Mouse (Mus musculus) bone marrow macrophage, adult 2 months (primary cell): ENCODE measurements around the gene Scd3. TPM values are rescaled to one million over a fixed set of nuclear protein-coding genes. Genes with fewer than 3 reads are reported as not detected.

Experiments used
- H3K27ac ChIP-seq: 2 replicates; pipeline ENCODE4 v1.5.1; 2012; ENCODE audit warnings: low read depth, low read length; ENCODE audit not compliant: insufficient read depth
- H3K4me1 ChIP-seq: 2 replicates; pipeline ENCODE4 v1.6.1; 2012; ENCODE audit warnings: low read length; ENCODE audit not compliant: control insufficient read depth, insufficient read depth
- H3K4me3 ChIP-seq: 2 replicates; pipeline ENCODE4 v1.5.1; 2012; ENCODE audit warnings: mild to moderate bottlenecking, low read length, moderate library complexity; ENCODE audit not compliant: insufficient read depth
- CTCF ChIP-seq: IDR thresholded peaks from 2 replicates; pipeline ENCODE4 v1.5.1; 2012; ENCODE audit warnings: low read depth, mild to moderate bottlenecking, low read length, moderate library complexity
- POLR2A ChIP-seq: IDR thresholded peaks from 2 replicates; pipeline ENCODE4 v1.6.1; 2012; ENCODE audit warnings: mild to moderate bottlenecking, low read depth, low read length, borderline replicate concordance
- polyA plus RNA-seq: library from polyadenylated mRNA; stranded (reverse); fragments of >200 nt; gene quantifications from 2 replicates; pipeline ENCODE4 v1.2.4, GENCODE M21; 2012; ENCODE audit not compliant: missing spikeins, insufficient read depth, insufficient read length

Scd3 gene
- polyA plus RNA-seq, 1 experiment: not detected

GRCm38 (mm10) chr19:44266458-44266823, 63.4 kb downstream of the Scd3 start:
- Histone ChIP-seq H3K4me1 (peaks cover 36% of the 10 kb centered on the region), H3K4me3 (peak overlapping the region; percentile 66), H3K27ac (peak overlapping the region; percentile 69)
- TF ChIP-seq POLR2A: no peak
- TF ChIP-seq CTCF: no peak

GRCm38 (mm10) chr19:44266824-44267498, 63.9 kb downstream of the Scd3 start:
- TF ChIP-seq POLR2A: no peak
- TF ChIP-seq CTCF: no peak
- Histone ChIP-seq H3K4me1 (peaks cover 36% of the 10 kb centered on the region), H3K27ac (peak overlapping the region; percentile 92), H3K4me3 (peak overlapping the region; percentile 66)

- H3K4me3 ChIP-seq: peak overlapping the region; percentile 66
- H3K4me1 ChIP-seq: peaks cover 36% of the 10 kb centered on the region
- peak overlapping the region; percentile 92 for H3K27ac ChIP-seq
- no peak for TF ChIP-seq CTCF
- no peak for TF ChIP-seq POLR2A
Observed at GRCm38 (mm10) chr19:44267499-44268002, 64.5 kb downstream of the Scd3 start.

GRCm38 (mm10) chr19:44273711-44274110, 70.6 kb downstream of the Scd3 start:
- no peak overlapping the region for H3K27ac ChIP-seq
- H3K4me1 ChIP-seq: peaks cover 10% of the 10 kb centered on the region
- TF ChIP-seq POLR2A: no peak
- TF ChIP-seq CTCF: no peak
- H3K4me3 ChIP-seq: no peak overlapping the region

- H3K4me1 ChIP-seq: peaks cover 8% of the 10 kb centered on the region
- no peak overlapping the region for H3K27ac ChIP-seq
- H3K4me3 ChIP-seq: no peak overlapping the region
- no peak for TF ChIP-seq CTCF
- TF ChIP-seq POLR2A: no peak
Observed at GRCm38 (mm10) chr19:44274452-44274851, 71.4 kb downstream of the Scd3 start.

- no peak overlapping the region for H3K4me3 ChIP-seq
- H3K27ac ChIP-seq: no peak overlapping the region
- no peak for TF ChIP-seq POLR2A
- TF ChIP-seq CTCF: no peak
- H3K4me1 ChIP-seq: peaks cover 10% of the 10 kb centered on the region
Observed at GRCm38 (mm10) chr19:44275418-44275817, 72.3 kb downstream of the Scd3 start.

- H3K27ac ChIP-seq: no peak overlapping the region
- no peak overlapping the region for H3K4me3 ChIP-seq
- H3K4me1 ChIP-seq: peaks cover 24% of the 10 kb centered on the region
- TF ChIP-seq POLR2A: no peak
- no peak for TF ChIP-seq CTCF
Observed at GRCm38 (mm10) chr19:44276861-44277260, 73.8 kb downstream of the Scd3 start.

GRCm38 (mm10) chr19:44277931-44278330, 74.9 kb downstream of the Scd3 start:
- TF ChIP-seq POLR2A: no peak
- no peak for TF ChIP-seq CTCF

GRCm38 (mm10) chr19:44280755-44281154, 77.7 kb downstream of the Scd3 start:
- Histone ChIP-seq H3K4me3 (0 out of 2 replicates have a peak overlapping the region, but pooled peaks have one; percentile 3), H3K27ac (peak overlapping the region; percentile 80), H3K4me1 (peaks cover 49% of the 10 kb centered on the region)
- TF ChIP-seq CTCF: no peak
- TF ChIP-seq POLR2A: no peak

More at GRCm38 (mm10) chr19:44277931-44278330, 74.9 kb downstream of the Scd3 start:
- Histone ChIP-seq H3K27ac (no peak overlapping the region), H3K4me3 (no peak overlapping the region), H3K4me1 (peaks cover 33% of the 10 kb centered on the region)

GRCm38 (mm10) chr19:44281825-44282447, 78.9 kb downstream of the Scd3 start:
- Histone ChIP-seq H3K4me3 (0 out of 2 replicates have a peak overlapping the region, but pooled peaks have one; percentile 3), H3K27ac (peak overlapping the region; percentile 80), H3K4me1 (peaks cover 53% of the 10 kb centered on the region)
